Mouse (Mus musculus) liver, adult 2 months (tissue): Measurements from ENCODE around the gene Sclt1. TPM values are rescaled to one million over a fixed set of nuclear protein-coding genes. Genes with fewer than 3 reads are reported as not detected.

ENCODE experiments used
- DNase-seq: peaks from one replicate; pipeline ENCODE4 v3.0.0-alpha.2; 2011; ENCODE audit warnings: low read depth, low spot score; ENCODE audit errors: extremely low read depth
- H3K27ac ChIP-seq: fragments of 200-500 bp; replicated peaks from 2 replicates; pipeline ENCODE4 v1.5.1; 2012; ENCODE audit warnings: low read depth, mild to moderate bottlenecking, control low read depth, inconsistent platforms, low read length; ENCODE audit not compliant: insufficient read depth
- H3K27me3 ChIP-seq: fragments of 200-500 bp; 2 replicates; pipeline ENCODE4 v1.6.1; 2012; ENCODE audit warnings: mild to moderate bottlenecking, moderate library complexity, low read length, inconsistent platforms; ENCODE audit not compliant: control insufficient read depth, insufficient read depth
- H3K36me3 ChIP-seq: fragments of 200-500 bp; 2 replicates; pipeline ENCODE4 v1.6.1; 2012; ENCODE audit warnings: low read length, inconsistent platforms; ENCODE audit not compliant: control insufficient read depth, insufficient read depth
- H3K4me1 ChIP-seq: fragments of 200-500 bp; 2 replicates; pipeline ENCODE4 v1.6.1; 2011; ENCODE audit warnings: low read length; ENCODE audit not compliant: control insufficient read depth, insufficient read depth
- H3K4me3 ChIP-seq: fragments of 200-500 bp; 2 replicates; pipeline ENCODE4 v1.5.1; 2011; ENCODE audit warnings: low read depth, mild to moderate bottlenecking, control low read depth, low read length, moderate library complexity; ENCODE audit not compliant: insufficient read depth
- H3K79me2 ChIP-seq: fragments of 200-500 bp; 2 replicates; pipeline ENCODE4 v1.6.1; 2012; ENCODE audit warnings: inconsistent platforms, mild to moderate bottlenecking, low read length, moderate library complexity; ENCODE audit not compliant: control insufficient read depth, insufficient read depth
- H3K9ac ChIP-seq: fragments of 200-500 bp; 2 replicates; pipeline ENCODE4 v1.6.1; 2012; ENCODE audit warnings: low read depth, mild to moderate bottlenecking, control low read depth, inconsistent platforms, low read length
- CTCF ChIP-seq: fragments of 200-500 bp; IDR thresholded peaks from 2 replicates; pipeline ENCODE4 v1.5.1; 2011; ENCODE audit warnings: low read depth, low read length, control low read depth
- POLR2A ChIP-seq: fragments of 200-500 bp; IDR thresholded peaks from 2 replicates; pipeline ENCODE4 v1.6.1; 2011; ENCODE audit warnings: low read length, control low read depth; ENCODE audit not compliant: insufficient read depth; ENCODE audit errors: extremely low read depth
- WGBS: fragments of 180-500 bp; shearing (Covaris S2); methylation state at CpG from one replicate; pipeline ENCODE4 v1.1.7; 2018; 5-methylcytosine and 5-hydroxymethylcytosine counted together
- polyA plus RNA-seq: library from polyadenylated mRNA; depleted of rRNA; stranded (reverse); fragments of >200 nt; gene quantifications from 2 replicates; pipeline ENCODE4 v1.2.3, GENCODE M21; 2012
- total RNA-seq: library from RNA; depleted of rRNA; stranded (reverse); fragments of >200 nt; gene quantifications from 2 replicates; pipeline ENCODE4 v1.2.3, GENCODE M21; 2014

Gene Sclt1
- total and polyA plus RNA-seq, 2 experiments: 3.0 to 7.9 TPM

GRCm38 (mm10) chr3:41589246-41589914 lies 152.9 kb downstream of the Sclt1 start:
- Histone ChIP-seq H3K9ac (no peak overlapping the region), H3K27me3 (no peaks in the 10 kb centered on the region), H3K36me3 (peaks cover 3% of the 10 kb centered on the region; the same call in 1 of the 2 replicates), H3K79me2 (peaks cover 23% of the 10 kb centered on the region), H3K4me1 (peaks cover 50% of the 10 kb centered on the region), H3K27ac (peak overlapping the region; percentile 61), H3K4me3 (no peak overlapping the region)
- 54% methylated on average over 19 of the region's 19 CpGs for WGBS
- DNase-seq: peak; percentile 85
- TF ChIP-seq POLR2A (no peak), CTCF (no peak)

- Histone ChIP-seq H3K36me3 (peaks cover 1% of the 10 kb centered on the region; the same call in 1 of the 2 replicates), H3K9ac (no peak overlapping the region), H3K4me1 (peaks cover 50% of the 10 kb centered on the region), H3K27me3 (no peaks in the 10 kb centered on the region), H3K27ac (peak overlapping the region; percentile 17), H3K79me2 (peaks cover 26% of the 10 kb centered on the region), H3K4me3 (no peak overlapping the region)
- 24% methylated on average over 8 of the region's 8 CpGs for WGBS
- TF ChIP-seq POLR2A (no peak), CTCF (no peak)
- peak; percentile 86 for DNase-seq
Observed at GRCm38 (mm10) chr3:41588495-41588894, 153.8 kb downstream of the Sclt1 start.

GRCm38 (mm10) chr3:41587588-41587987 lies 154.7 kb downstream of the Sclt1 start:
- H3K9ac ChIP-seq: no peak overlapping the region
- no peak for TF ChIP-seq POLR2A
- no peak for TF ChIP-seq CTCF
- H3K4me3 ChIP-seq: no peak overlapping the region
- peaks cover 33% of the 10 kb centered on the region for H3K79me2 ChIP-seq
- 50% methylated on average over 6 of the region's 6 CpGs for WGBS
- H3K27ac ChIP-seq: peak overlapping the region; percentile 17; the same call in 1 of the 2 replicates
- H3K4me1 ChIP-seq: peaks cover 57% of the 10 kb centered on the region
- H3K27me3 ChIP-seq: no peaks in the 10 kb centered on the region
- H3K36me3 ChIP-seq: no peaks in the 10 kb centered on the region; the same call in 1 of the 2 replicates
- no peak for DNase-seq

- Histone ChIP-seq H3K79me2 (peaks cover 30% of the 10 kb centered on the region), H3K27me3 (no peaks in the 10 kb centered on the region), H3K4me1 (peaks cover 63% of the 10 kb centered on the region), H3K36me3 (no peaks in the 10 kb centered on the region; the same call in 1 of the 2 replicates), H3K9ac (no peak overlapping the region), H3K4me3 (no peak overlapping the region), H3K27ac (0 out of 2 replicates have a peak overlapping the region, but pooled peaks have one; percentile 10)
- WGBS: 35% methylated on average over 7 of the region's 7 CpGs
- no peak for DNase-seq
- TF ChIP-seq CTCF (no peak), POLR2A (no peak)
Observed at GRCm38 (mm10) chr3:41586917-41587316, 155.4 kb downstream of the Sclt1 start.

GRCm38 (mm10) chr3:41586330-41586729 lies 156.0 kb downstream of the Sclt1 start:
- Histone ChIP-seq H3K9ac (no peak overlapping the region), H3K27ac (no peak overlapping the region), H3K4me3 (no peak overlapping the region), H3K79me2 (peaks cover 24% of the 10 kb centered on the region), H3K36me3 (no peaks in the 10 kb centered on the region), H3K4me1 (peaks cover 63% of the 10 kb centered on the region), H3K27me3 (no peaks in the 10 kb centered on the region)
- no peak for DNase-seq
- TF ChIP-seq POLR2A (no peak), CTCF (no peak)
- WGBS: 62% methylated on average over 6 of the region's 6 CpGs

- peaks cover 65% of the 10 kb centered on the region for H3K4me1 ChIP-seq
- 83% methylated on average over 5 of the region's 5 CpGs for WGBS
- no peak overlapping the region for H3K9ac ChIP-seq
- no peak overlapping the region for H3K27ac ChIP-seq
- TF ChIP-seq POLR2A: no peak
- TF ChIP-seq CTCF: no peak
- no peaks in the 10 kb centered on the region for H3K36me3 ChIP-seq
- DNase-seq: no peak
- no peaks in the 10 kb centered on the region for H3K27me3 ChIP-seq
- peaks cover 23% of the 10 kb centered on the region for H3K79me2 ChIP-seq
- no peak overlapping the region for H3K4me3 ChIP-seq
Observed at GRCm38 (mm10) chr3:41585548-41585947, 156.8 kb downstream of the Sclt1 start.
